Mouse (Mus musculus) ES-E14 (cell line): ENCODE measurements around the gene Prnp.

Source experiments
- CHD2 ChIP-seq: IDR thresholded peaks from 2 replicates; pipeline ENCODE4 v1.6.1; 2014; ENCODE audit warnings: mild to moderate bottlenecking, low read depth, low read length, inconsistent platforms
- HCFC1 ChIP-seq: IDR thresholded peaks from 2 replicates; pipeline ENCODE4 v1.6.1; 2012; ENCODE audit warnings: low read length, inconsistent platforms, borderline replicate concordance; ENCODE audit not compliant: insufficient read depth
- MAFK ChIP-seq: IDR thresholded peaks from 2 replicates; pipeline ENCODE4 v1.6.1; 2014; ENCODE audit warnings: mild to moderate bottlenecking, low read depth, low read length, inconsistent platforms; ENCODE audit not compliant: insufficient read depth
- ZC3H11A ChIP-seq: IDR thresholded peaks from 2 replicates; pipeline ENCODE4 v1.6.1; 2012; ENCODE audit warnings: low read depth, mild to moderate bottlenecking, inconsistent platforms, low read length, borderline replicate concordance
- ZNF384 ChIP-seq: IDR thresholded peaks from 2 replicates; pipeline ENCODE4 v1.6.1; 2012; ENCODE audit warnings: low read depth, low read length, inconsistent platforms

DNA sequence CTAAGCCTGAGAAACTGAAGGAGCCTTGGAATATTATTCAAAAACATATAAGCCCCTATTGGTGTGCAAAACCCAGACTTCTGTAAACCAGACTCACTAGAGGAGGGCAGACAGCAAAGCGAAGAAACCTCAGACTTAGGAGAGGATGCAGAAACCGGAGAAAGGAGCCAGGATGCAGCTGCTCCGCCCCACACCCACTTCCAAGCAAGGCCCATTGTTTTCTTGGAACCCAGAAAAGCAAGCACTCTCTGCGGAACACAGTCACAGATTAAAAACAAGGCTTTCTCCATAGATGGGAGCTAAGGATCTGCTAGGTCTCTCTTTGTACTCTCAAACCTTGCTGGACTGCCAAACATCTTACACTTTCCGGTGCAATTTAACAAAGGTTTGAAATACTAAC lies 17.2 kb upstream of the Prnp start:
- TF ChIP-seq CHD2 (no peak), ZC3H11A (no peak), MAFK (no peak), ZNF384 (no peak), HCFC1 (no peak)
